Mouse (Mus musculus) ovary, adult 10 weeks (tissue): Measurements from ENCODE around the gene Fpr-rs6. TPM values are rescaled to one million over a fixed set of nuclear protein-coding genes. Genes with fewer than 3 reads are reported as not detected.

Source experiments
- polyA plus RNA-seq: library from polyadenylated mRNA; stranded (reverse); fragments of 350-450 nt; fragmentation: Illumina TruSeq; extraction: RNeasy Lipid Tissue Mini Kit (QIAGEN cat#74804); gene quantifications from one replicate; pipeline ENCODE4 v1.2.3, GENCODE M21; 2014

Fpr-rs6 gene
- not detected for polyA plus RNA-seq

GRCm38 (mm10) chr17:20182997-20183396 lies at the start of gene Fpr-rs6:
Gene Fpr-rs6, minus strand, starts transcription at chr17:20183097.

Other genes starting within 250 kb of the Fpr-rs6 start
- not detected for gene Vmn2r104, start 134.8 kb downstream of the Fpr-rs6 start, polyA plus RNA-seq
- gene Fpr-rs7, start 68.9 kb downstream of the Fpr-rs6 start, polyA plus RNA-seq = not detected
- not detected for gene Vmn2r105, start 52.0 kb upstream of the Fpr-rs6 start, polyA plus RNA-seq
- not detected for gene Vmn2r106, start 102.5 kb upstream of the Fpr-rs6 start, polyA plus RNA-seq
- gene Vmn2r107, start 162.1 kb upstream of the Fpr-rs6 start, polyA plus RNA-seq = not detected
- gene Vmn1r224, start 231.0 kb upstream of the Fpr-rs6 start, polyA plus RNA-seq = not detected